Mouse (Mus musculus) E14TG2a.4 (cell line): Measurements from ENCODE around the gene Maml3.

Source experiments
- CTCF ChIP-seq: conservative IDR thresholded peaks from 2 replicates; pipeline ENCODE4 v1.5.1; 2014; ENCODE audit warnings: low read length
- NANOG ChIP-seq: IDR thresholded peaks from 2 replicates; pipeline ENCODE4 v1.6.1; 2014; ENCODE audit warnings: borderline replicate concordance, low read length, mixed read lengths
- POU5F1 ChIP-seq: IDR thresholded peaks from 2 replicates; pipeline ENCODE4 v1.6.1; 2014; ENCODE audit warnings: low read length, borderline replicate concordance

DNA sequence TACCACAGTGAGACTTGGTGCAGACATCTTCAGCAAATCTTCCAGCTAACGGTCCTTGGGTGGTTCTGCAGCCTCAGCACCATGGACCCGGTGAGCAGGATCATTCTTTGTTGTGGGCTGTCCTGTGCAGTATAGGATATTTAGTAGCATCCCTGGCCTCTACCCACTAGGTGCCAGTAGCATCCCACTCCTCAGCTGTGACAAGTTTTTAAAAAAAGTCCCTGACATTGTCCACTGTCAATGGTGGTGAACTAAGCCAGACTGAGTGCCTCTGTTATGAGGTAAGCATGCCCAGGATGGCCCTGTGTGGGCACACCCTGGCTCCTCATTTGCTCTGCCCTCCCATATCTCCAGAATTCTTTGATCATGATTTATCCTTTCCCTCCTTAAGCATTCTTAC lies 453.7 kb downstream of the Maml3 start:
- no peak for TF ChIP-seq CTCF
- no peak for TF ChIP-seq POU5F1
- no peak for TF ChIP-seq NANOG
